Mouse (Mus musculus) liver, adult 2 months (tissue): ENCODE measurements at regions not wholly inside any gene's neighbourhood (a gene's known extent, or its start where the extent isn't known, plus 50 kb on each side); places are given as distances from the start of the nearest gene placed in this dataset.
A peak's percentile ranks its signal among the peaks of the same experiment; 100 is the strongest.

Experiments used
- DNase-seq: peaks from one replicate; pipeline ENCODE4 v3.0.0-alpha.2; 2011; ENCODE audit warnings: low read depth, low spot score; ENCODE audit errors: extremely low read depth
- H3K27ac ChIP-seq: fragments of 200-500 bp; replicated peaks from 2 replicates; pipeline ENCODE4 v1.5.1; 2012; ENCODE audit warnings: low read depth, mild to moderate bottlenecking, control low read depth, inconsistent platforms, low read length; ENCODE audit not compliant: insufficient read depth
- H3K27me3 ChIP-seq: fragments of 200-500 bp; 2 replicates; pipeline ENCODE4 v1.6.1; 2012; ENCODE audit warnings: mild to moderate bottlenecking, moderate library complexity, low read length, inconsistent platforms; ENCODE audit not compliant: control insufficient read depth, insufficient read depth
- H3K36me3 ChIP-seq: fragments of 200-500 bp; 2 replicates; pipeline ENCODE4 v1.6.1; 2012; ENCODE audit warnings: low read length, inconsistent platforms; ENCODE audit not compliant: control insufficient read depth, insufficient read depth
- H3K4me1 ChIP-seq: fragments of 200-500 bp; 2 replicates; pipeline ENCODE4 v1.6.1; 2011; ENCODE audit warnings: low read length; ENCODE audit not compliant: control insufficient read depth, insufficient read depth
- H3K4me3 ChIP-seq: fragments of 200-500 bp; 2 replicates; pipeline ENCODE4 v1.5.1; 2011; ENCODE audit warnings: low read depth, mild to moderate bottlenecking, control low read depth, low read length, moderate library complexity; ENCODE audit not compliant: insufficient read depth
- H3K79me2 ChIP-seq: fragments of 200-500 bp; 2 replicates; pipeline ENCODE4 v1.6.1; 2012; ENCODE audit warnings: inconsistent platforms, mild to moderate bottlenecking, low read length, moderate library complexity; ENCODE audit not compliant: control insufficient read depth, insufficient read depth
- H3K9ac ChIP-seq: fragments of 200-500 bp; 2 replicates; pipeline ENCODE4 v1.6.1; 2012; ENCODE audit warnings: low read depth, mild to moderate bottlenecking, control low read depth, inconsistent platforms, low read length
- CTCF ChIP-seq: fragments of 200-500 bp; IDR thresholded peaks from 2 replicates; pipeline ENCODE4 v1.5.1; 2011; ENCODE audit warnings: low read depth, low read length, control low read depth
- POLR2A ChIP-seq: fragments of 200-500 bp; IDR thresholded peaks from 2 replicates; pipeline ENCODE4 v1.6.1; 2011; ENCODE audit warnings: low read length, control low read depth; ENCODE audit not compliant: insufficient read depth; ENCODE audit errors: extremely low read depth
- WGBS: fragments of 180-500 bp; shearing (Covaris S2); methylation state at CpG from one replicate; pipeline ENCODE4 v1.1.7; 2018; 5-methylcytosine and 5-hydroxymethylcytosine counted together

GRCm38 (mm10) chr16:76130486-76130885 is 108.4 kb upstream of the Samsn1 start:
- 79% methylated on average over 9 of the region's 9 CpGs for WGBS
- Histone ChIP-seq H3K4me3 (no peak overlapping the region), H3K36me3 (no peaks in the 10 kb centered on the region), H3K4me1 (no peaks in the 10 kb centered on the region), H3K79me2 (no peaks in the 10 kb centered on the region), H3K27ac (no peak overlapping the region), H3K9ac (no peak overlapping the region), H3K27me3 (no peaks in the 10 kb centered on the region)
- TF ChIP-seq CTCF (no peak), POLR2A (no peak)
- no peak for DNase-seq

- Histone ChIP-seq H3K79me2 (no peaks in the 10 kb centered on the region), H3K27me3 (no peaks in the 10 kb centered on the region), H3K36me3 (no peaks in the 10 kb centered on the region), H3K4me3 (no peak overlapping the region), H3K27ac (no peak overlapping the region), H3K4me1 (no peaks in the 10 kb centered on the region), H3K9ac (no peak overlapping the region)
- WGBS, result 87% methylated on average over 2 of the region's 2 CpGs
- TF ChIP-seq CTCF (peak; percentile 41), POLR2A (no peak)
- peak; percentile 54 for DNase-seq
Observed at GRCm38 (mm10) chr16:76129982-76130381, 107.9 kb upstream of the Samsn1 start.

DNA sequence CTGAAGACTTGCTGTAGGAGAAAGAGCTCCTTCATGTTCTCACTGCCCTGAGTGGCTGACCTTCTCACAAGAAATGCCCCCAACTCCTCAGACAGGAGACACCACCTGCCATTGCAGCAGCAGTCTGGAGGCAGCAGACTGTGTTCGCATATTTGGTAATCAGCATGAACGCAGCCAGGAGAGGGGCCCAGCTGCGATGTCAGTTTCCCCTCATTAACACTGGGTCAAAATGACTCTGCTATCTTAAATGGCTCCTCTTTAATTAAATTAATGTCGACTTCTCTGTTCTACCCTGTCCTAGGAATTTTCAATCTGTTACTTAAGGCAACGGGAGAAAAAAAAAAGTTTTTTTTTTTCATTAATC is 100.9 kb upstream of the Samsn1 start:
- Histone ChIP-seq H3K27ac (no peak overlapping the region), H3K4me1 (no peaks in the 10 kb centered on the region), H3K27me3 (no peaks in the 10 kb centered on the region), H3K79me2 (no peaks in the 10 kb centered on the region), H3K36me3 (no peaks in the 10 kb centered on the region), H3K4me3 (no peak overlapping the region), H3K9ac (no peak overlapping the region)
- DNase-seq, result no peak
- TF ChIP-seq POLR2A, result no peak
- no peak for TF ChIP-seq CTCF
- WGBS, result 66% methylated on average over 5 of the region's 5 CpGs

- no peaks in the 10 kb centered on the region for H3K36me3 ChIP-seq
- no peak overlapping the region for H3K27ac ChIP-seq
- TF ChIP-seq CTCF (no peak), POLR2A (no peak)
- no peak for DNase-seq
- H3K9ac ChIP-seq, result no peak overlapping the region
- H3K27me3 ChIP-seq, result no peaks in the 10 kb centered on the region
- 76% methylated on average over 9 of the region's 9 CpGs for WGBS
- H3K4me1 ChIP-seq, result no peaks in the 10 kb centered on the region
- H3K79me2 ChIP-seq, result no peaks in the 10 kb centered on the region
- no peak overlapping the region for H3K4me3 ChIP-seq
Observed at GRCm38 (mm10) chr16:76122172-76123020, 100.3 kb upstream of the Samsn1 start.

GRCm38 (mm10) chr16:76120712-76121111 is 98.6 kb upstream of the Samsn1 start:
- H3K9ac ChIP-seq, result no peak overlapping the region
- no peaks in the 10 kb centered on the region for H3K27me3 ChIP-seq
- DNase-seq, result no peak
- no peaks in the 10 kb centered on the region for H3K36me3 ChIP-seq
- H3K4me1 ChIP-seq, result no peaks in the 10 kb centered on the region
- TF ChIP-seq CTCF, result no peak
- TF ChIP-seq POLR2A, result no peak
- H3K79me2 ChIP-seq, result no peaks in the 10 kb centered on the region
- no peak overlapping the region for H3K27ac ChIP-seq
- no peak overlapping the region for H3K4me3 ChIP-seq
- 97% methylated on average over 2 of the region's 2 CpGs for WGBS

DNA sequence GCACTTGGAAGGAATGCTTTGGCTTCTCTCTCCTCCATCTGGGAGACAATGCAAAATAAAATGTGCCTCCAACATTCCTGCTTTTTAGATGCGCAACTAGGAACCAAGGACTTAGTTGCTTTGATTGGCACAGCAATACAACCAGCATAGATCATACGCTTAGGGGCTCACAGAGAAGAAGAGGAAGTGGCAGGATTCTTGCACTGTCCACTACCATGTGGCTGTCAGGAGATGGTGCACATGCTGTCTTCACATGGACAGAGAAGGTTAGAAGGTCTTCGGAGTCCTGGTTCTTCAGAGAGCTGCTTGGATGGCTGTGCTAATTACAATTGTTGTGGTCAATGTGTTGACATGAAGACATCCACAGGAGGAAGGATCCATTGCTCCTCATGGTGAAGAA is 88.3 kb upstream of the Samsn1 start:
- no peak overlapping the region for H3K27ac ChIP-seq
- 98% methylated on average over 3 of the region's 3 CpGs for WGBS
- DNase-seq, result peak; percentile 4
- no peak overlapping the region for H3K4me3 ChIP-seq
- H3K4me1 ChIP-seq, result no peaks in the 10 kb centered on the region
- H3K27me3 ChIP-seq, result no peaks in the 10 kb centered on the region
- no peaks in the 10 kb centered on the region for H3K36me3 ChIP-seq
- no peak overlapping the region for H3K9ac ChIP-seq
- TF ChIP-seq CTCF, result no peak
- TF ChIP-seq POLR2A, result no peak
- H3K79me2 ChIP-seq, result no peaks in the 10 kb centered on the region
